Mouse (Mus musculus) liver, postnatal 0 days (tissue): Measurements from ENCODE around the gene Mettl6. TPM values are rescaled to one million over a fixed set of nuclear protein-coding genes. Genes with fewer than 3 reads are reported as not detected.

Experiments used
- ATAC-seq: fragments of 200-750 bp; cut with Nextera tagmentation; 2 replicates; pipeline ENCODE4 v1.8.0; 2017; ENCODE audit warnings: mild to moderate bottlenecking, moderate library complexity
- DNase-seq: peaks from one replicate; pipeline ENCODE4 v3.0.0-alpha.2; 2016
- H3K27ac ChIP-seq: fragments of 300-500 bp; sonication (generic); 2 replicates; pipeline ENCODE4 v1.5.1; 2014; ENCODE audit warnings: antibody characterized with exemption, moderate library complexity, mild to moderate bottlenecking, low read depth
- H3K27me3 ChIP-seq: fragments of 300-500 bp; sonication (generic); 2 replicates; pipeline ENCODE4 v1.6.1; 2014; ENCODE audit warnings: low read length, control low read depth, mixed read lengths; ENCODE audit not compliant: insufficient read depth
- H3K36me3 ChIP-seq: fragments of 300-500 bp; sonication (generic); replicated peaks from 2 replicates; pipeline ENCODE4 v1.6.1; 2014; ENCODE audit warnings: mild to moderate bottlenecking, control low read depth, low read length, moderate library complexity, mixed read lengths; ENCODE audit not compliant: insufficient read depth
- H3K4me1 ChIP-seq: fragments of 300-500 bp; sonication (generic); 2 replicates; pipeline ENCODE4 v1.6.1; 2014; ENCODE audit warnings: antibody characterized with exemption, mild to moderate bottlenecking, control low read depth; ENCODE audit not compliant: insufficient read depth
- H3K4me2 ChIP-seq: fragments of 300-500 bp; sonication (generic); 2 replicates; pipeline ENCODE4 v1.6.1; 2014; ENCODE audit warnings: low read depth, mild to moderate bottlenecking, low read length, moderate library complexity, mixed read lengths
- H3K4me3 ChIP-seq: fragments of 300-500 bp; sonication (generic); 2 replicates; pipeline ENCODE4 v1.5.1; 2014; ENCODE audit warnings: low read depth, low read length
- H3K9ac ChIP-seq: fragments of 300-500 bp; sonication (generic); replicated peaks from 2 replicates; pipeline ENCODE4 v1.6.1; 2014; ENCODE audit warnings: mild to moderate bottlenecking, moderate library complexity
- H3K9me3 ChIP-seq: fragments of 300-500 bp; sonication (generic); 2 replicates; pipeline ENCODE4 v1.6.1; 2016; ENCODE audit warnings: mild to moderate bottlenecking, control low read depth, low read length, mixed read lengths
- CTCF ChIP-seq: sonication (generic); IDR thresholded peaks from 2 replicates; pipeline ENCODE4 v1.5.1; 2016; ENCODE audit warnings: antibody characterized with exemption, low read depth
- EP300 ChIP-seq: IDR thresholded peaks from 2 replicates; pipeline ENCODE4 v1.6.1; 2016; ENCODE audit warnings: antibody characterized with exemption, low read depth, mild to moderate bottlenecking
- WGBS: fragments of 180-500 bp; shearing (Covaris S2); extraction: QIAGEN DNeasy Blood & Tissue Kit; methylation state at CpG from one replicate; pipeline ENCODE4 v1.1.7; 2014; ENCODE audit not compliant: insufficient replicate concordance; 5-methylcytosine and 5-hydroxymethylcytosine counted together
- polyA plus RNA-seq: library from polyadenylated mRNA; unstranded; fragments of >200 nt; fragmentation: Nextera tagmentation; extraction: Ambion mirVana; gene quantifications from 2 replicates; pipeline ENCODE4 v1.2.1, GENCODE M21; 2015

The Mettl6 gene
- polyA plus RNA-seq, 1 experiment from 2014 or later = 26.1 TPM

DNA sequence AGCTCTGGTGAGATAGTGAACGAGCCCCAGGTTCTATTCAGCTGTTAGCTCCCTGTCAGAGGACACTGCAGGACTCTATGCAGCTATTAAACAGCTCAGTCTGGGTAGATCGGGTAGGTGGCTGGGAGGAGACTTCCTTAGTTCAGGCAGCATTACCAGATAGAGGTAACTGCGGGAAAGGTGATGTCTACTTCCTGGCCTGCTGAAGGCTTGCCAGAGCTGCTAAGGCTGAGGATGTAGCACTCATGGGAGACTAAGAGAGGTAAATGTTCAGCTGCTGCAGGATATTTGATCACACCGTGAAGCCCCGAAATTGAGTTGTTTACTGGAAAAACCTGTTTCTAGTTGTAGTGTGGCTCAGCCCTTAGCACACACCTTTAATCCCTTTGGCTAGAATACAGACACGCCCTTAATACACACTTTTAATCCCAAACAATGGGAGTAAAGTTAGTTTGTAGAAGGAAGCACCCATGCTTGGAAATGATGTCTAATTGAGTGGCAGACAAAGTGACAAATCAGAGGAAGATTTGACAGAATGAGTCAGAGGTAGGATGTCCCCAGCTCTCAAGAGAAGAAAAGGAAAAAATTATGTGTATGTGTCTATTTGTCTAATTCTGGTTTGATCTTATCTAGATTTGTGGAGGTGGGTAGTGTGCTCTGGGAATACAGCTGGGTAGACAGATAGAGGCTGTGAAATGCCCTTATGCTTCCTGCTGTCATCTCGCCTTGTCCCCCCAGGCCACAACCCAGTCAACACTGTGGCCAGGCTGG lies 30.4 kb upstream of the Mettl6 start:
- H3K36me3 ChIP-seq = no peaks in the 10 kb centered on the region
- H3K27ac ChIP-seq = no peak overlapping the region
- DNase-seq = no peak
- TF ChIP-seq EP300 = no peak
- no peak for TF ChIP-seq CTCF
- no peak for ATAC-seq
- no peaks in the 10 kb centered on the region for H3K9me3 ChIP-seq
- 76% methylated on average over 7 of the region's 7 CpGs for WGBS
- no peak overlapping the region for H3K4me2 ChIP-seq
- H3K9ac ChIP-seq = no peak overlapping the region
- no peaks in the 10 kb centered on the region for H3K27me3 ChIP-seq
- H3K4me3 ChIP-seq = no peak overlapping the region
- no peaks in the 10 kb centered on the region; the same call in 1 of the 2 replicates for H3K4me1 ChIP-seq

DNA sequence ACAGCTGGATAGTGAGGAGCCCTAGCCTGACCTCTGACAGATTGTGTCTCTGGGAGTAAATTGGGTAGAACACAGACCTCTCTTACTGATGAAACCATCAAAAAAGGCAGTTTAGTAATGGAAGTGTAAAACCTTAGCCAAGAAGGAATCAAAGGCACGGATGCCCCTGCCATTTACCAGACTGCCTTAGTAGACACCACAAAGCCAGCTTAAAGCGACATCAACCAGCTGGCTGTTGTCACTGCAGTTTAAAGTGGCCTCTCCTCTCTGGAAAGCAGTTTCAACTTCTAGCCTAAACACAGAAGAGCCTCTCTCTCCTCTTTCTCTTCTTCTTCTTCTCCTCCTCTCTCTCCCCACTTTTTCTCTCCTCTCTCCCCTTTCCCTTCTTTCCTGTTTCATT lies 26.5 kb upstream of the Mettl6 start:
- H3K27ac ChIP-seq = no peak overlapping the region
- WGBS = 55% methylated on average over 2 of the region's 2 CpGs
- ATAC-seq = no peak
- no peak overlapping the region for H3K4me3 ChIP-seq
- H3K9ac ChIP-seq = no peak overlapping the region
- TF ChIP-seq CTCF = no peak
- no peak for TF ChIP-seq EP300
- H3K27me3 ChIP-seq = no peaks in the 10 kb centered on the region
- H3K4me1 ChIP-seq = no peaks in the 10 kb centered on the region; the same call in 1 of the 2 replicates
- H3K36me3 ChIP-seq = no peaks in the 10 kb centered on the region
- H3K9me3 ChIP-seq = no peaks in the 10 kb centered on the region
- DNase-seq = no peak
- no peak overlapping the region for H3K4me2 ChIP-seq

DNA sequence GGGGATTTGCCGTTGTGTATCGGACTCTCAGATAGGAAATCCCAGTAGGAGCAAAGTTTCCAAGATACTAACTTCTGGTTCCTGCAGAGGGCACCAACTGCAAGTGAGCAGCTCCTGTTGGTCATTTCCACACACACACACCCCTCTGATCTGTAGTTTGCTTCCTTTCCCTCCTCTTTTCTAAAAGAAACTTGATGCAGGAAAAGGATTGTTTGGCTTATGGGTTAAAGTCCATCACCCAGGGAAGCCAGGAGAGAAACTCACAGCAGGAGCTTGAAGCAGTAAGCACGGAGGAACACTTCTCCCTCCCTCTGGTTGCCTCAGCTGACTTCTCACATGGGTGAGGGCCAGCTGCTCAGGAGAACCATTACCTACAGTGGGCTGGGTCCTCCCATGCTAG lies 24.3 kb upstream of the Mettl6 start:
- ATAC-seq (peak; percentile 53), DNase-seq (no peak)

DNA sequence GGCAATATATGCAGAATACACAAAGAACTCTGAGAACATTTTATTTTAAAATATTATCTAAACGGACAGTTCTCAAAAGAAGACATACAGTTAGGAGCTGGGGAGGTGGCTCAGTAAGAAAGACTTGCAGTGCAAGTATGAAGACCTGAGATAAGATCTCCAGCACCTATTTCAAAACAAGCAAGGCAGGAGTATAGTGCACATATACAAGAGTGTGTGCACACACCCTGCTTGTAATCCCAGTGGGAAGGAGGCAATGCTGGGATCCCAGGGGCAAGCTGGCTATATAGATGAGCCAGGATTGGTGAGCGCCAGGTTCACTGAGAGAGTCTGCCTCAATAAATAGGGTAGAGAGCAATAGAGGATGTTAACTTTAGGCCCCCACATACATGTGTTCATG lies 21.1 kb upstream of the Mettl6 start:
- Histone ChIP-seq H3K36me3 (no peaks in the 10 kb centered on the region), H3K27ac (no peak overlapping the region), H3K4me3 (no peak overlapping the region), H3K9ac (no peak overlapping the region), H3K4me1 (no peaks in the 10 kb centered on the region; the same call in 1 of the 2 replicates), H3K27me3 (no peaks in the 10 kb centered on the region), H3K4me2 (no peak overlapping the region), H3K9me3 (no peaks in the 10 kb centered on the region)
- DNase-seq (no peak), ATAC-seq (peak; percentile 58)
- TF ChIP-seq EP300 (no peak), CTCF (no peak)
- WGBS = 83% methylated on average over 2 of the region's 2 CpGs

More for the DNA sequence above, 24.3 kb upstream of the Mettl6 start:
- no peak for TF ChIP-seq EP300
- TF ChIP-seq CTCF = peak; percentile 75
- Histone ChIP-seq H3K27me3 (no peaks in the 10 kb centered on the region), H3K4me2 (peak overlapping the region; percentile 44), H3K9me3 (no peaks in the 10 kb centered on the region), H3K9ac (0 out of 2 replicates have a peak overlapping the region, but pooled peaks have one; percentile 16), H3K36me3 (no peaks in the 10 kb centered on the region), H3K27ac (no peak overlapping the region), H3K4me1 (no peaks in the 10 kb centered on the region; the same call in 1 of the 2 replicates), H3K4me3 (no peak overlapping the region)
- 26% methylated on average over 3 of the region's 3 CpGs for WGBS

DNA sequence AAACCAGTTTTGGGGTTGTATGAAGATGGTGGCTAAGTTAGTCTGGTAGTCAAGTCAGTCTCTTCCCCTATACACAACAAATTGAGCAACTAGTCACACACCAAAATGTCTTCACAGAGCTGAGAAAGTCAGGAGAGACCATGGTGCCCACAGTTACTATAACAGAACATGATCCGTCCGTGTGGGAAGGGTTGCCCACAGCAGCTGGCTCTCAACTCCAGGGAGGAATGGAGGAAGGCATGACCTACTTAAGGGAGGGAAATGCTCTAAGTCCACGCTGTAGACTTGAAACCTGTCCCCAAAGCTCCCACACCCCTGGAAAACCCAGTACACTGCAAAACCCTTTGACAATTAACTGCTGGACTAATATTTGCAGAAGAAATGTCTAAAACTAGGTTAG lies 15.5 kb upstream of the Mettl6 start:
- Histone ChIP-seq H3K4me2 (no peak overlapping the region), H3K36me3 (peaks cover 43% of the 10 kb centered on the region), H3K4me1 (peaks cover 6% of the 10 kb centered on the region; the same call in 1 of the 2 replicates), H3K4me3 (no peak overlapping the region), H3K9me3 (no peaks in the 10 kb centered on the region), H3K27me3 (no peaks in the 10 kb centered on the region), H3K27ac (no peak overlapping the region), H3K9ac (no peak overlapping the region)
- ATAC-seq (0 out of 2 replicates have a peak, but pooled peaks have one; percentile 21), DNase-seq (no peak)
- no peak for TF ChIP-seq CTCF
- no peak for TF ChIP-seq EP300
- 79% methylated on average over 3 of the region's 3 CpGs for WGBS

DNA sequence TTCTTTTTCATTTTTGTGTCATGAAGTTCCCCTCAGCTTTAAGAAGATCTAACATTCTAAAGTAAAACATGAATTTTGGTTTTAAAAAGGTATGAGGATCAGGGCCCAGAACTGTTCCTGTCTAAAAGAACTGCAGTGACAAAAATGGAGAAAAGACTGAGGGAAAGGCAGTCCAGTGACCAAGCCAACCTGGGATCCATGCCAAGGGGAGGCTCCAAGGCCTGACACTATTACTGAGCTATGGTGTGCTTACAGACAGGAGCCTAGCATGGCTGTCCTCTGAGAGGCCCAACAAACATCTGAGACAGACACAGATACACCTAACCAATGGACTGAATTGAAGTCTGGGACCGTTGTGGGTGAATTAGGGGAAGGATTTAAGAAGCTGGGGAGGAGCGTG lies 15.1 kb upstream of the Mettl6 start:
- WGBS = 96% methylated on average over 2 of the region's 2 CpGs
- no peaks in the 10 kb centered on the region for H3K27me3 ChIP-seq
- no peak overlapping the region for H3K4me2 ChIP-seq
- no peak overlapping the region for H3K9ac ChIP-seq
- H3K4me3 ChIP-seq = no peak overlapping the region
- peaks cover 6% of the 10 kb centered on the region; the same call in 1 of the 2 replicates for H3K4me1 ChIP-seq
- no peaks in the 10 kb centered on the region for H3K9me3 ChIP-seq
- DNase-seq (peak; percentile 61), ATAC-seq (peak; percentile 47; the same call in 1 of the 2 replicates)
- peaks cover 48% of the 10 kb centered on the region for H3K36me3 ChIP-seq
- H3K27ac ChIP-seq = no peak overlapping the region
- TF ChIP-seq CTCF (no peak), EP300 (no peak)
